ENCODE assay signal across 7 mouse cellular contexts in genomic region chr15:40166560-40167275, GRCm38 (mm10). TPM values are rescaled to one million over a fixed set of nuclear protein-coding genes. Genes with fewer than 3 reads are reported as not detected.
A peak's percentile ranks its signal among the peaks of the same experiment; 100 is the strongest.
DNase-seq lines count a peak whose midpoint lies in the region; ATAC-seq and TF ChIP-seq lines count a peak whose summit lies in the region.

No protein-coding gene starts in this region.

- ATAC-seq in intestine, embryonic 16.5 days = 0 out of 2 replicates have a peak, but pooled peaks have one; percentile 36

- no peaks in the 10 kb centered on the region for H3K27me3 ChIP-seq in intestine, embryonic 16.5 days (replicated peaks; ENCODE audit: control insufficient read depth, insufficient read depth, low read length)

- no peak overlapping the region for H3K9ac ChIP-seq in intestine, embryonic 16.5 days (ENCODE audit: low read depth, low read length)

- peaks cover 5% of the 10 kb centered on the region for H3K4me1 ChIP-seq in intestine, embryonic 16.5 days (ENCODE audit: control insufficient read depth, insufficient read depth, low read length)
- peaks cover 3% of the 10 kb centered on the region; the same call in 1 of the 2 replicates for H3K4me1 ChIP-seq in lung, adult 2 months (ENCODE audit: control insufficient read depth, insufficient read depth, low read length)

- 29% methylated on average over 9 of the region's 9 CpGs for WGBS in intestine, embryonic 16.5 days
- WGBS in lung, adult 2 months = 21% methylated on average over 9 of the region's 9 CpGs

- no peaks in the 10 kb centered on the region for H3K9me3 ChIP-seq in intestine, embryonic 16.5 days (ENCODE audit: control insufficient read depth, low read length)

- DNase-seq in thymus, postnatal 14 days = peak; percentile 30
- DNase-seq in thymus, postnatal 25 days = no peak
- DNase-seq in c-Kit-positive CD71-positive TER-119-positive erythroid progenitor cells, embryonic 14.5 days (ENCODE audit: low spot score) = peak; percentile 22
- peak; percentile 74 for DNase-seq in forelimb bud, embryonic 11.5 days (ENCODE audit: low read depth, low spot score)
- DNase-seq in lung, adult 2 months = no peak
- peak; percentile 84 for DNase-seq in retina, postnatal 1 day

- no peak for TF ChIP-seq CTCF in lung, adult 2 months (IDR thresholded peaks at IDR 0.05; ENCODE audit: insufficient read depth, low read length)

- no peak for TF ChIP-seq POLR2A in lung, adult 2 months (IDR thresholded peaks at IDR 0.05; ENCODE audit: borderline replicate concordance, extremely low read depth, low read depth, low read length)

- no peak overlapping the region for H3K4me3 ChIP-seq in intestine, embryonic 16.5 days (ENCODE audit: low read length)
- peak overlapping the region; percentile 21 for H3K4me3 ChIP-seq in lung, adult 2 months (replicated peaks; ENCODE audit: extremely low read depth, low read depth, low read length)

- no peak overlapping the region for H3K27ac ChIP-seq in intestine, embryonic 16.5 days (ENCODE audit: low read length)

- H3K4me2 ChIP-seq in intestine, embryonic 16.5 days (ENCODE audit: low read depth, low read length) = no peak overlapping the region

- H3K36me3 ChIP-seq in intestine, embryonic 16.5 days (ENCODE audit: control insufficient read depth, insufficient read depth, low read length) = no peaks in the 10 kb centered on the region

RNA-seq across cellular contexts. Expression of gene 9330182O14Rik, which starts 32.6 kb away (rescaled TPM):
- not detected in 2 replicates for polyA plus RNA-seq in intestine, embryonic 16.5 days (2015; fragmentation: Nextera tagmentation; extraction: Ambion mirVana)
- polyA plus RNA-seq in lung, adult 2 months (2012; rRNA removed) = not detected in 2 replicates

Comparison
In these comparisons a context has a peak if more than half of its experiments do, and no peak if none do; other contexts are left out.
1. DNase-seq: peak in thymus, postnatal 14 days (single experiment), c-Kit-positive CD71-positive TER-119-positive erythroid progenitor cells, embryonic 14.5 days (single experiment), forelimb bud, embryonic 11.5 days (single experiment) and retina, postnatal 1 day (single experiment); none in thymus, postnatal 25 days (single experiment) and lung, adult 2 months (single experiment).